Mouse (Mus musculus) stomach, postnatal 0 days (tissue): ENCODE measurements at regions not wholly inside any gene's neighbourhood (a gene's known extent, or its start where the extent isn't known, plus 50 kb on each side); places are given as distances from the start of the nearest gene placed in this dataset.

Experiments used
- ATAC-seq: fragments of 200-750 bp; cut with Nextera tagmentation; 2 replicates; pipeline ENCODE4 v1.8.0; 2017; ENCODE audit not compliant: low FRiP score, low TSS enrichment
- DNase-seq: peaks from one replicate; pipeline ENCODE4 v3.0.0-alpha.2; 2016; ENCODE audit warnings: low spot score
- H3K27ac ChIP-seq: fragments of 300-500 bp; sonication (generic); replicated peaks from 2 replicates; pipeline ENCODE4 v1.5.1; 2014; ENCODE audit warnings: mild to moderate bottlenecking, control low read depth
- H3K27me3 ChIP-seq: fragments of 300-500 bp; sonication (generic); 2 replicates; pipeline ENCODE4 v1.6.1; 2014; ENCODE audit warnings: low read length; ENCODE audit not compliant: control insufficient read depth, insufficient read depth
- H3K36me3 ChIP-seq: fragments of 300-500 bp; sonication (generic); 2 replicates; pipeline ENCODE4 v1.6.1; 2014; ENCODE audit warnings: low read length, mixed read lengths; ENCODE audit not compliant: control insufficient read depth, insufficient read depth
- H3K4me1 ChIP-seq: fragments of 300-500 bp; sonication (generic); replicated peaks from 2 replicates; pipeline ENCODE4 v1.6.1; 2014; ENCODE audit warnings: antibody characterized with exemption; ENCODE audit not compliant: control insufficient read depth, insufficient read depth
- H3K4me2 ChIP-seq: fragments of 300-500 bp; sonication (generic); replicated peaks from 2 replicates; pipeline ENCODE4 v1.6.1; 2014; ENCODE audit warnings: low read depth, mild to moderate bottlenecking, control low read depth, moderate library complexity
- H3K4me3 ChIP-seq: fragments of 300-500 bp; sonication (generic); 2 replicates; pipeline ENCODE4 v1.5.1; 2014; ENCODE audit warnings: low read depth, low read length, control low read depth
- H3K9ac ChIP-seq: fragments of 300-500 bp; sonication (generic); 2 replicates; pipeline ENCODE4 v1.6.1; 2014; ENCODE audit warnings: mild to moderate bottlenecking, low read length, control low read depth, mixed read lengths
- H3K9me3 ChIP-seq: fragments of 300-500 bp; sonication (generic); 2 replicates; pipeline ENCODE4 v1.6.1; 2016; ENCODE audit warnings: low read length; ENCODE audit not compliant: control insufficient read depth
- CTCF ChIP-seq: IDR thresholded peaks from 2 replicates; pipeline ENCODE4 v1.5.1; 2016; ENCODE audit warnings: antibody characterized with exemption, low read depth, mild to moderate bottlenecking, moderate library complexity
- EP300 ChIP-seq: optimal IDR thresholded peaks from 2 replicates; pipeline ENCODE3; 2016; ENCODE audit warnings: antibody characterized with exemption
- WGBS: fragments of 180-500 bp; shearing (Covaris S2); extraction: QIAGEN DNeasy Blood & Tissue Kit; methylation state at CpG from one replicate; pipeline ENCODE4 v1.1.7; 2014; 5-methylcytosine and 5-hydroxymethylcytosine counted together

- H3K27ac ChIP-seq, result no peak overlapping the region
- no peak overlapping the region for H3K9ac ChIP-seq
- H3K27me3 ChIP-seq, result no peaks in the 10 kb centered on the region
- ATAC-seq (no peak), DNase-seq (no peak)
- no peak overlapping the region for H3K4me3 ChIP-seq
- H3K4me2 ChIP-seq, result no peak overlapping the region
- no peaks in the 10 kb centered on the region for H3K4me1 ChIP-seq
- H3K9me3 ChIP-seq, result no peaks in the 10 kb centered on the region
- no peak for TF ChIP-seq EP300
- no peak for TF ChIP-seq CTCF
- WGBS, result 64% methylated on average over 2 of the region's 2 CpGs
- H3K36me3 ChIP-seq, result no peaks in the 10 kb centered on the region
Measured at GRCm38 (mm10) chr6:102733751-102734150, 160.8 kb upstream of the Cntn3 start.

GRCm38 (mm10) chr6:102731995-102732394, 159.1 kb upstream of the Cntn3 start:
- H3K4me2 ChIP-seq, result no peak overlapping the region
- no peak overlapping the region for H3K27ac ChIP-seq
- 63% methylated on average over 5 of the region's 5 CpGs for WGBS
- H3K4me1 ChIP-seq, result no peaks in the 10 kb centered on the region
- H3K4me3 ChIP-seq, result no peak overlapping the region
- H3K27me3 ChIP-seq, result no peaks in the 10 kb centered on the region
- H3K9ac ChIP-seq, result no peak overlapping the region
- no peak for ATAC-seq
- no peaks in the 10 kb centered on the region for H3K36me3 ChIP-seq
- no peak for TF ChIP-seq CTCF
- no peak for TF ChIP-seq EP300
- DNase-seq, result no peak
- no peaks in the 10 kb centered on the region for H3K9me3 ChIP-seq

- no peaks in the 10 kb centered on the region for H3K27me3 ChIP-seq
- no peak overlapping the region for H3K27ac ChIP-seq
- ATAC-seq (no peak), DNase-seq (no peak)
- TF ChIP-seq CTCF (no peak), EP300 (no peak)
- H3K4me1 ChIP-seq, result no peaks in the 10 kb centered on the region
- H3K9me3 ChIP-seq, result no peaks in the 10 kb centered on the region
- no peak overlapping the region for H3K9ac ChIP-seq
- no peaks in the 10 kb centered on the region for H3K36me3 ChIP-seq
- H3K4me2 ChIP-seq, result no peak overlapping the region
- no peak overlapping the region for H3K4me3 ChIP-seq
Measured at GRCm38 (mm10) chr6:102725751-102726150, 152.8 kb upstream of the Cntn3 start.

- ATAC-seq (no peak), DNase-seq (no peak)
- H3K27me3 ChIP-seq, result no peaks in the 10 kb centered on the region
- H3K9ac ChIP-seq, result no peak overlapping the region
- H3K36me3 ChIP-seq, result no peaks in the 10 kb centered on the region
- H3K27ac ChIP-seq, result no peak overlapping the region
- H3K9me3 ChIP-seq, result no peaks in the 10 kb centered on the region
- H3K4me2 ChIP-seq, result no peak overlapping the region
- no peak overlapping the region for H3K4me3 ChIP-seq
- TF ChIP-seq CTCF, result no peak
- TF ChIP-seq EP300, result no peak
- H3K4me1 ChIP-seq, result no peaks in the 10 kb centered on the region
Measured at GRCm38 (mm10) chr6:102724315-102724714, 151.4 kb upstream of the Cntn3 start.

GRCm38 (mm10) chr6:102706862-102707261, 134.0 kb upstream of the Cntn3 start:
- H3K4me2 ChIP-seq, result no peak overlapping the region
- H3K4me3 ChIP-seq, result no peak overlapping the region
- no peaks in the 10 kb centered on the region for H3K36me3 ChIP-seq
- DNase-seq, result no peak
- WGBS, result 48% methylated on average over 2 of the region's 2 CpGs
- no peaks in the 10 kb centered on the region for H3K27me3 ChIP-seq
- H3K9ac ChIP-seq, result no peak overlapping the region
- TF ChIP-seq EP300, result no peak
- no peak for TF ChIP-seq CTCF
- no peak for ATAC-seq
- H3K27ac ChIP-seq, result no peak overlapping the region
- no peaks in the 10 kb centered on the region for H3K4me1 ChIP-seq
- H3K9me3 ChIP-seq, result no peaks in the 10 kb centered on the region
